Mouse (Mus musculus) kidney, postnatal 0 days (tissue): Measurements from ENCODE around the gene Sh3tc1. TPM values are rescaled to one million over a fixed set of nuclear protein-coding genes. Genes with fewer than 3 reads are reported as not detected.

Experiments
- ATAC-seq: fragments of 200-750 bp; cut with Nextera tagmentation; replicated peaks from 2 replicates; pipeline ENCODE4 v1.8.0; 2017; ENCODE audit warnings: low read depth, moderate number of reproducible peaks, moderate TSS enrichment, moderate library complexity; ENCODE audit not compliant: low FRiP score
- DNase-seq: peaks from one replicate; pipeline ENCODE4 v3.0.0-alpha.2; 2016; ENCODE audit warnings: low spot score
- H3K27ac ChIP-seq: fragments of 300-500 bp; sonication (generic); 2 replicates; pipeline ENCODE4 v1.5.1; 2014; ENCODE audit warnings: mild to moderate bottlenecking
- H3K27me3 ChIP-seq: fragments of 300-500 bp; sonication (generic); 2 replicates; pipeline ENCODE4 v1.6.1; 2014; ENCODE audit warnings: low read length, mixed read lengths; ENCODE audit not compliant: insufficient read depth
- H3K36me3 ChIP-seq: fragments of 300-500 bp; sonication (generic); 2 replicates; pipeline ENCODE4 v1.6.1; 2014; ENCODE audit warnings: low read length, mixed read lengths; ENCODE audit not compliant: insufficient read depth
- H3K4me1 ChIP-seq: fragments of 300-500 bp; sonication (generic); replicated peaks from 2 replicates; pipeline ENCODE4 v1.6.1; 2014; ENCODE audit warnings: antibody characterized with exemption, low read length, mixed read lengths; ENCODE audit not compliant: insufficient read depth
- H3K4me2 ChIP-seq: fragments of 300-500 bp; sonication (generic); 2 replicates; pipeline ENCODE4 v1.6.1; 2014; ENCODE audit warnings: mild to moderate bottlenecking, low read length, moderate library complexity, mixed read lengths
- H3K4me3 ChIP-seq: fragments of 300-500 bp; sonication (generic); replicated peaks from 2 replicates; pipeline ENCODE4 v1.5.1; 2014; ENCODE audit warnings: low read depth, low read length
- H3K9ac ChIP-seq: fragments of 300-500 bp; sonication (generic); 2 replicates; pipeline ENCODE4 v1.6.1; 2014; ENCODE audit warnings: low read depth, low read length
- H3K9me3 ChIP-seq: fragments of 300-500 bp; sonication (generic); replicated peaks from 2 replicates; pipeline ENCODE4 v1.6.1; 2016; ENCODE audit warnings: low read length, inconsistent platforms, mixed read lengths
- CTCF ChIP-seq: IDR thresholded peaks from 2 replicates; pipeline ENCODE4 v1.5.1; 2016; ENCODE audit warnings: antibody characterized with exemption, low read depth, mild to moderate bottlenecking, moderate library complexity
- WGBS: fragments of 180-500 bp; shearing (Covaris S2); extraction: QIAGEN DNeasy Blood & Tissue Kit; methylation state at CpG from one replicate; pipeline ENCODE4 v1.1.7; 2014; 5-methylcytosine and 5-hydroxymethylcytosine counted together
- polyA plus RNA-seq: library from polyadenylated mRNA; unstranded; fragments of >200 nt; fragmentation: Nextera tagmentation; extraction: Ambion mirVana; gene quantifications from 2 replicates; pipeline ENCODE4 v1.2.1, GENCODE M21; 2015

Sh3tc1 gene
- polyA plus RNA-seq, 1 experiment from 2014 or later, result 19.0 TPM

DNA sequence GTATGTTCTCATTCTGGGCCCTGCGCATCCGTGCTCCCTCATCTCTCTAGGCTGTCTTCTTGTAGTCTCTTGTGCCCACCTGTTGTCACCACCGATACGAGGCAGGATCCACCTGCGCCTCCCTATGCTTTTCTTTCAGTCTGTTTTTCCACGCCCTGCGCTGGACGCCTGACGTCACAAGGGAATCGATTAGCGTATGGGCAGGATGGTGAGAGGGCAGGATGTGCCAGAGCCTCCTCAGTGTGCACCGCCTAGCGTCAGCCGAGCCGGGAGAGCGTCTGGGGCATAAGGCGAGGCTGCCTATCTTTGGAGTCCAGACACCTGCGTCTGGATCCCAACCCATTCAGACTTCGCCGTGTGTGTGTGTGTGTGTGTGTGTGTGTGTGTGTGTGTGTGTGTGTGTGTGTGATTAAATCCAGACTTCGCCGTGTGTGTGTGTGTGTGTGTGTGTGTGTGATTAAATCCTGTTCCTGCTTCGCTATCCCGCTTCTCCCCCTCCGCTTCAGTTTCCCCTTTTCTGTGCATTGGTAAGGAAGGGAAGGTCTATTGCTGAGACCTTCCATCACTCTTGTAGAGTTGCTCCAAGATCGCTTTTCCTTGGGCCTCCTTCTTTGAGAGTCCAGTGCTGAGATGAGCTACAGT is 17.3 kb upstream of the Sh3tc1 start:
- Histone ChIP-seq H3K9ac (no peak overlapping the region), H3K27me3 (0 out of 2 replicates have a peak, but pooled peaks cover 3% of the 10 kb centered on the region), H3K4me1 (no peaks in the 10 kb centered on the region), H3K4me3 (peak overlapping the region; percentile 41), H3K27ac (no peak overlapping the region), H3K36me3 (no peaks in the 10 kb centered on the region), H3K4me2 (peak overlapping the region; percentile 75), H3K9me3 (no peaks in the 10 kb centered on the region)
- DNase-seq (no peak), ATAC-seq (no peak)
- 13% methylated on average over 26 of the region's 26 CpGs for WGBS
- TF ChIP-seq CTCF, result no peak

DNA sequence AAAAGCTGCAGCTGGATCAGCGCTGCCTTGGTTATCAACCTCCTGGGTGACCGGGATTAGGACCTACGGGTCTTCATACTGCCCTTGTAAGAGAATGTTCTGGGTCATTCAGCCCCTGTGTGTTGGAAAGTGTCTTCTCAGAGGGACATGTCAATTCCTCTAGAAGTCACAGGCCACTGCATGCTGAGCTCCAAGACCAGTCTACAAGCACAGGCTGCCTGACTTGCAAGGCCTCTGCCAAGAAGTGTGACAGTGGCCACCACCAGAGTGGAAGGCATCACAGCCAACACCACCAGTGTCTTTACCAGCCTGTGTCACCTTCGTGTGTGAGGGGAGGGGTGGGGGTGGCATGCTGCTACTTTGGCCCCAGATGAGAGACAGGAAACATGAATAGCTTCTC is 16.2 kb upstream of the Sh3tc1 start:
- ATAC-seq, result no peak
- no peak overlapping the region for H3K4me2 ChIP-seq
- TF ChIP-seq CTCF, result no peak
- H3K4me1 ChIP-seq, result no peaks in the 10 kb centered on the region
- 75% methylated on average over 4 of the region's 4 CpGs for WGBS
- no peak overlapping the region for H3K27ac ChIP-seq
- no peak overlapping the region for H3K9ac ChIP-seq
- no peaks in the 10 kb centered on the region for H3K36me3 ChIP-seq
- DNase-seq, result no peak
- 0 out of 2 replicates have a peak, but pooled peaks cover 3% of the 10 kb centered on the region for H3K27me3 ChIP-seq
- H3K9me3 ChIP-seq, result no peaks in the 10 kb centered on the region
- no peak overlapping the region for H3K4me3 ChIP-seq

- Histone ChIP-seq H3K4me2 (no peak overlapping the region), H3K4me1 (no peaks in the 10 kb centered on the region), H3K9me3 (no peaks in the 10 kb centered on the region), H3K36me3 (no peaks in the 10 kb centered on the region), H3K4me3 (no peak overlapping the region), H3K27me3 (0 out of 2 replicates have a peak, but pooled peaks cover 3% of the 10 kb centered on the region), H3K27ac (no peak overlapping the region), H3K9ac (no peak overlapping the region)
- 32% methylated on average over 5 of the region's 5 CpGs for WGBS
- ATAC-seq (no peak), DNase-seq (peak; percentile 86)
- TF ChIP-seq CTCF, result peak; percentile 96
These were observed 15.4 kb upstream of the Sh3tc1 start for GRCm38 (mm10) chr5:35755131-35755733.

DNA sequence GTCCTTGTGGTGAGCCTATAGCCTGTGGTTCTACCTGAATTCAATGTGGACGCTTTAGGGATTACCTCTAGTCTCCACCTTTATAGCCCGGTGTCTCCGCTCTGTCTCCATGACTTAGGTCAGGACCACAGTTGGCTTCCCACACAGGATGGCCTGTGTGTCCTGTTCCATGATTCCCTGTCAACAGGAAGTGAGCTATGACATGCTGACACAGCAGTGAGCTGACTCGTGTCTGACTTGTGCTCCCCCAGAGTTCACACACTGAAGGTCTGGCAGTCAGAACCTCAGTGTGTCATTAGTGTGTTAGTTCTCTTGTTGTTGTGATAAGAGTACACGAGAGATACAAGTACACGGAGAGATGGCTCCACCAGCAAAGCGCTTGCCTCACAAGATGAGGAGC is 11.2 kb upstream of the Sh3tc1 start:
- no peak overlapping the region for H3K9ac ChIP-seq
- no peaks in the 10 kb centered on the region for H3K36me3 ChIP-seq
- H3K4me2 ChIP-seq, result no peak overlapping the region
- DNase-seq (no peak), ATAC-seq (no peak)
- 71% methylated on average over 7 of the region's 7 CpGs for WGBS
- no peaks in the 10 kb centered on the region for H3K9me3 ChIP-seq
- H3K4me3 ChIP-seq, result no peak overlapping the region
- H3K27me3 ChIP-seq, result no peaks in the 10 kb centered on the region
- no peak for TF ChIP-seq CTCF
- H3K4me1 ChIP-seq, result no peaks in the 10 kb centered on the region
- H3K27ac ChIP-seq, result no peak overlapping the region

DNA sequence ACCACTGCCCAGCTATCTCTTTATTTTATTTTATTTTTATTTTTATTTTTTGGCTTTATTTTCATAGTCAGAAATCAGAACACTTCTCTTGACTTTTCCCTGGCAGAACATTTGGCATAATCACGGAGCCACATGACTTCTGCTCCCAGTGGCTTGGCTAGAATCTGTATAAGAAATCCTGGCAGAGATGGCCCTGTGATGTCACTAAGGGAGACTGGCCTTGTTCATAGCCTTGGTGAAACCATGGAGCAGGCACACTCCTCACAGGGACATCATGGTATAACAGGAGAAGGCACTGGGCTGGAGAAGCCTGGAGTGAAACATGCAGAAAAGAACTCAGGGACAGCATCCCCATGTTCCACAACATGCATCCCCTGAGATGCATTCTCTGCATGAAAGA is 10.2 kb upstream of the Sh3tc1 start:
- Histone ChIP-seq H3K4me3 (no peak overlapping the region), H3K9me3 (no peaks in the 10 kb centered on the region), H3K27me3 (no peaks in the 10 kb centered on the region), H3K36me3 (no peaks in the 10 kb centered on the region), H3K27ac (no peak overlapping the region), H3K9ac (no peak overlapping the region), H3K4me1 (no peaks in the 10 kb centered on the region), H3K4me2 (no peak overlapping the region)
- no peak for DNase-seq
- ATAC-seq, result no peak
- 89% methylated on average over 1 of the region's 1 CpGs for WGBS
- TF ChIP-seq CTCF, result no peak

GRCm38 (mm10) chr5:35749416-35749815 is 9.6 kb upstream of the Sh3tc1 start:
- Histone ChIP-seq H3K27me3 (no peaks in the 10 kb centered on the region), H3K9ac (no peak overlapping the region), H3K4me2 (no peak overlapping the region), H3K9me3 (no peaks in the 10 kb centered on the region), H3K36me3 (no peaks in the 10 kb centered on the region), H3K4me1 (no peaks in the 10 kb centered on the region), H3K4me3 (no peak overlapping the region), H3K27ac (no peak overlapping the region)
- no peak for DNase-seq
- no peak for ATAC-seq
- TF ChIP-seq CTCF, result no peak
- 52% methylated on average over 3 of the region's 3 CpGs for WGBS

DNA sequence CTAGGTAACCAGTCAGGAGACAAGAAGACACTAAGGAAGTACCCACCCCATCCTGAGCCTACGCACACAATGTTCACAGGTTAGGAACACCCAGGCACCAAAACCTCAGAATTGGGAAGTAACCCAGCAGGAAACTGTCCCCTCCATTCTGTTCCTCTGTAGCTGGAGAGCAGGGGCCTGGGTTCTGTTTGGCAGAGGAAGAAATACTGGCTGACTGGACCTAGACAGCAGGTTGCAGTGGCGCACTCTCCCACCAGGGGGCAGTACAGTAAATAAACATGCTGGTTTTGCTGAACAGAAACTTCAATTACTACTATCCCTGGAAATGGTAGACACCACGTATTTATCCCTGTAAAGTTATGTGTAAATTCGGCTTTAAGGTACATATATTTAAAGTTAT is 7.1 kb upstream of the Sh3tc1 start:
- DNase-seq (peak; percentile 76), ATAC-seq (no peak)
- TF ChIP-seq CTCF, result peak; percentile 91

More for the DNA sequence above, 7.1 kb upstream of the Sh3tc1 start:
- 19% methylated on average over 4 of the region's 4 CpGs for WGBS
- Histone ChIP-seq H3K4me3 (no peak overlapping the region), H3K36me3 (no peaks in the 10 kb centered on the region), H3K9ac (no peak overlapping the region), H3K4me2 (no peak overlapping the region), H3K27me3 (no peaks in the 10 kb centered on the region), H3K27ac (no peak overlapping the region), H3K9me3 (no peaks in the 10 kb centered on the region), H3K4me1 (0 out of 2 replicates have a peak, but pooled peaks cover 3% of the 10 kb centered on the region)
